Mouse (Mus musculus) embryonic fibroblast, embryonic 13.5 days (primary cell): ENCODE measurements around the gene Oas1e.

ENCODE experiments used
- CTCF ChIP-seq: IDR thresholded peaks from 2 replicates; pipeline ENCODE4 v1.5.1; 2011; ENCODE audit warnings: mild to moderate bottlenecking, control low read depth, low read length, moderate library complexity, borderline replicate concordance; ENCODE audit not compliant: insufficient read depth
- POLR2A ChIP-seq: IDR thresholded peaks from 2 replicates; pipeline ENCODE4 v1.6.1; 2011; ENCODE audit warnings: low read depth, mild to moderate bottlenecking, control low read depth, low read length, moderate library complexity

- TF ChIP-seq POLR2A: no peak
- no peak for TF ChIP-seq CTCF
These were observed 12.9 kb downstream of the Oas1e start for GRCm38 (mm10) chr5:120782446-120782845.
